Mouse (Mus musculus): ENCODE measurements at regions not wholly inside any gene's neighbourhood (a gene's known extent, or its start where the extent isn't known, plus 50 kb on each side); places are given as distances from the start of the nearest gene placed in this dataset.

DNA sequence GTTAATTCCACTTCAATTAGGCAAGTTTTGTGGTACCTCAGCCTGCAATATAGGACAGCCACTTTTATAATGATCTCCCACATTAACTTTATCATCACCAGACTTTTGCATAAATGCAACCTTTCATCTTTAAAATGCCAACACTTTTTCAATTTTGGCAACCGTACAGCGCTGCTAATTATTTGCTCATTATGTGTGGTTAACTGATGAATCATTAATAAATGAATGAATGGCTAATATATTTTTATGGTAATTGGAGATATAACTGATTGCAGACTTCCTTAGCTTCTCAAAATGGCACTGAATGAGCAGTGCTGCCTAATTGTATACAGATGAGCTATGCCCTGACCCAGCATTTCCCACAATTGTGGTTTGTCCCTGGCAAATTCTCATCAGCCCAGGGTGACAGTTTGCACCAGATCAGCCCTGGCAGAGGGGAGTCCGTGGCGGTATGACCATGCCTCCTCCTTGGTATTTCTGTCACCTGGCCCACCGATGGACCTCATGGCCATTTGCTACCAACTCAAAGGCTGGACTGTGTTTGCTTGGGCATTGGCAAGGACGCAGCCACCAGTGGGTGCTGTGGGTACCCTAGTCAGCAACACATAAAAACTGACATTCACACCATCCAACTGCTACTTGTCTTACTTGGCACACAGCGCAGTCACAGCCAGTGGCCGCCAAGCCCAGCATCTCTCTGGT lies 173.7 kb upstream of the Lmo4 start:
- no peak for DNase-seq

GRCm38 (mm10) chr3:144377626-144378523 lies 172.9 kb upstream of the Lmo4 start:
- no peak for DNase-seq

DNA sequence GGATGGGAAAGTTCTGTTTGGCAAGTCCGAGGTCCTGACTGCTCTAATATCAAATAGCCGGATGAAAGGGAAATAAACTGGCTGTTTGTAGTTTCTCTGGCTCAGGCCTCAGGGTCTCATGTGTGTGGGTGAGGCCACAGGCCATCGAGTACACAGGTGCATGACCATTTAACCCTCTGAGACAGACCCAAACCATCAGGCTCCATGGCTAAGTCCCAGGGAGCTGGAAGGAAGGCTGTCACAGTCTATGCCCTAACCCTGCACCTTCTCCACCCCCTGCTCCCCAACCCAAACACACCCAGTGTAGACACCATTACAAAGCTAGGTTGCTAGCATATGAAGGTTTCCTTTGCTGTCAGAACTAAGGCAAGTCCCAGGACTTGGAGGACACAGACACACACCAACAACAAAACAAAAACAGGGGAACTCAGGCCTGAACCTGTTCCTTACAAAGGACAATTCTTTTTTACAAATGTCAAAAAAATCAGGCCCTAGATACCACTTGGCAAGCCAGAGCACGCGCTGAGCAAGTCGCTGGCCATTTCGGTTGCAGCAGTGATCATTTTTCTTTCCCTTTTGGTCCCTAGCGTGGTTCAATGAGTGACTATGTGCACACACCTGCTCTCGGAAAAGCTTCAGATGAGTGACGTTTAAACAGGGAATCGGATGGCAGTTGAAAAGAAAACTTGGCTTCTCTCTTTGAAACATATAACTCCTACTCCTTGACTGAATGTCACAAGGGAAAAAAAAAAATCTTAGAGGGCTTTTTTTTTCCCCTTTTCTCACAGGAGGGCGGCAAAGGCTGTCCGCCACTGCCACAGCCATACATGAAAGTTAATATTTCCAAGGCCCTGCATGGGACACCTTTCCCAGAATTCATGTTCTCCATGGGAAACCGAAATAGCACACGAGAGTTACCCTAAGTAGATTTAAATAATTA lies 171.7 kb upstream of the Lmo4 start:
- DNase-seq: no peak

GRCm38 (mm10) chr3:144375725-144376412 lies 170.8 kb upstream of the Lmo4 start:
- no peak for DNase-seq

DNA sequence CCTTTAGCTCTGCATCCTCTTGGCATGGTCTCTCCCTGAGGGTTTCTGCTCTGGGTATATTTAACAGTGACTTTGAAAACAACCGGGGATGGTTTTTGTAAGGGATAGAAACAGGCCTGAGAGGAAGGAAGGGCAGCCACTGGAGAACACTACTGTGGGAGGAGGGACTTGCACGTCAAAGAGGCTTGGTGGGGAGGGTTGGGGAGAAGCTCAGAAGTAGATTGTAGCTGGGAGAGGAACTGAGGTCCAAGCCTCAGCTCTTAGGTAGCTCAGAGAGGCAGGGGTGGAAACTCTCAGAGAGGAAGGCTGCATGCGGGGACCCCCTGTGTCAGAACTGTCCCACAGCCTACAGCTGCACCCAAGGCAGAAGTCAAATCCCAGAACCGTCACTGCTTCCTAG lies 163.3 kb upstream of the Lmo4 start:
- DNase-seq: no peak

GRCm38 (mm10) chr3:144367766-144368116 lies 162.7 kb upstream of the Lmo4 start:
- no peak for DNase-seq

GRCm38 (mm10) chr3:144366976-144367765 lies 162.2 kb upstream of the Lmo4 start:
- DNase-seq: no peak

DNA sequence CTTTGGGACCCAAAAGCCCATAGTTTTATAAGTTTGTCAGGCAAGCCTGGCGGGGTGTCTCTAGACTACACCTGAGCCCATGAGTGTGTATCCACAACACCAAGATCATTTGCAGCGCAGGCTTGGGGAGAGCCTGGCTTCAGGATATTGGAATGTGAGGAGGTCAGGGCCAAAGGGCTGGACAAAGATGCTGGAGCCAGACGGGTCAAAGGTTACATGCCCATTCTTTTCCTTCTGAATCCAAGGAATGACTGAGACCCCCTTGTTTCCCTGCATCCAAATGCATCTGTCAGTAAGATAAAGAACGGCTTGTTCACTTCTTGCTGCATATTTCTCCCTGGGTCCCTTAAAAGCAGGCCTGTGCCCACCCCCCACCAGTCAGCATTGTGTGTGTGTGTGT lies 160.9 kb upstream of the Lmo4 start:
- no peak for DNase-seq

DNA sequence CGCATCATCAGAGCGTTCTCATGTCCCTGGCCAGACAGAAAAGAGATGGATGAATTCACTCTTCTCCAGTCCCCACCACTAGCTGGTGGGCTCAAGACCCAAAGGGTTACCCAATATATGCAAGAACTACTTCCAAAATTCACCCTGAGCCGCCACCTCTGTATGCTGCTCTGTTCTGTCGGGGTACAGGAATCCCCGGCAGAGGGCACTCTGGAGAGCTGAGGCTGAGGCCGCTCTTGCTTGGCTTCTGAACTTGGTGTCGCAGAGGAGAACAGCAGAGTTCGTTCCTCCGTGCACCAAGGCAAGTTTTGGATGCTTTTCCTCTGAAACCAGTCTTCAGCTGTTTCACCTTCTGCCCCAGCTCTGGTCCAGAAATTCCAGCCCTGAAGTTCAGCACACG lies 157.5 kb upstream of the Lmo4 start:
- DNase-seq: peak; percentile 58 to 69

DNA sequence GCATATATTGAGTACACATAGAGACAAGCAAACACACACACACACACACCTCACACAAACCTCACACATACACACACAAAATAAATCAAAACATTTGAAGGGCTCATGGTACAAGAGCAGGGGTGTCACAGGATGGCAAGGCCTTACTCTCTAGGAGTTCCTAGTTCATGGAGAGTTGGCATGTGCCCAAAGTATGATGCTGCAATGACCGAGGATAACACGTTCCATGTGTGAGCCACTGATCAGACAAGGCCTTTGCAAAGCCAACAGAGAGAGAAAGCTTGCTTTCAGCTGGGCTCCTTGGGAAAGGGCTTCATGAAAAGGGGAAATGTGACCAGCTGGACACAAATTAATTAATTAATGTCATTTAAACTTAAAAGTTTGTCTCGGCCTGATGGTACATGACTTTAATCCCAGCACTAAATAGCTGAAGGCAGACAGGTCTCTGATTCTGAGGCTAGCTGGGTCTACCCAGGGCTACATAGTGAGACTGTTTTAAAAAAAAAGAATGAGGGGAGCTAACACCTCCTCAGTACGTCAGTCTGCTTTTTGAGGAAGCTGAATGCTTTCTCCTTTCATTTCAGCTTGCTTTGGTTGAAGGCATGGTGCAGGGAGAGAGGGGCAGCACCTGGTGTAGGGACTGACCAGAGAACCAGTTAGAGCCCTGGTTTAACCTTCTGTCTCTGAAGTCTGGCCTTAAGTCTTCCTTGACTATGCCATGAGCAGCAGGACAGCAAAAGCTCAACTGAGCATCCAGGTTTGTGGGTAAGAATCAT lies 156.4 kb upstream of the Lmo4 start:
- no peak for DNase-seq

DNA sequence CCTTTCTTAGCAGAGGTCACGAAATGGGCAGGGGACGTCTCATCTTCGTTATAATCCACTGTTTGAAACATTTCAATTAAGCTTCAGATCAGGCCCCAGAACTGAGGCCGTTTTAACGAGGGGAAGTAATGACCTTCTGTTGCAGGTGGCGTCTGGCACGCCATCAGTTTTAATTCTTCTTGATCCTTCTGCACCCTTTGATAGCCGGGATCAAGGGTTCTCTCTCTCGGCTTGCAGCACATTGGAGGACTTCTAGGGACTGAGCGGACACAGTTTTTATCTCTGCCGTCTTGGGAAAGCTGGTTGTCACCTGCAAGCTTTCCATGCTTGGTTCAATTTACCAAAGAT lies 151.9 kb upstream of the Lmo4 start:
- no peak for DNase-seq

DNA sequence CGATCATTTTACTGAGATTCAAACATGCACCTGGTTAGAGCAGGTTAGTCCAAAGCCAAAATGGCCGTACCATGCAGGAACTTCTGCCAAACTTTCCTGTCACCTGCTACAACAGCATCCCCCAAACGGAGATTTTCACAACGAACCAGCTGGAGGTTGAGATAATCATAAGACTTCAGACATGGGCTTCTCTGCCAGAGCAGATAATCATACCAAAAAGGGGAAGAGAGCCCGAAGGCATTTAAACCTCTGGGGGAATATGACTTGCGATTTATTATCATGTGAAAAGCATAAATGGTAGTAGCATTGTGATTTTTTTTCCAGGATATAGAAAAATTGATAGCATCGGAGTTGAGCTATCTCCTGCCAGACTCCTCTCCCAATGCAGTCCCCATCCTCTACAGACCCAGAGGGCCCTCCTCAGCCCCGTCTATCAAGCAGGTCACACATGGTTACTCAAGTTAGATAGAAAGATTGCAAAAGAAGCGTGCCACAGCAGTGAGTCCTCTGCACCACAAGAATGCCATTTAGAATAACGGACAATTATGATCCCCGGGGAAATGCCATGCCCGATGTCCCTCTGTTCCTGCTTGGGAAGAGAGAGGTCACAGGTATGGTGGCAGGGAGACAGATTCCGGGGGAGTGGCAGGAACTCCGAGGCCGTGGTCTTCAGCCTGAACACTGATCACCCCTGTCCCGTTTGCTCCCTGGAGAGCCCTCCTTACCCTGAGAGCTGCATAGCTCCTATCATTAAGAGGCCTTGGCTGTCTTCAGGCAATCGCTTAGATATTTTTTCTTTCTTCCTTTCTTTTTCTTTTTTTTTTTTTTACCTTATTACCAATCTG lies 151.3 kb upstream of the Lmo4 start:
- no peak for DNase-seq

GRCm38 (mm10) chr3:144352559-144352958 lies 147.5 kb upstream of the Lmo4 start:
- DNase-seq: no peak

- DNase-seq: no peak
Measured at GRCm38 (mm10) chr3:144348431-144348830, 143.4 kb upstream of the Lmo4 start.

- DNase-seq: no peak
Measured at GRCm38 (mm10) chr3:144335237-144335636, 130.2 kb upstream of the Lmo4 start.

- DNase-seq: no peak
Measured at GRCm38 (mm10) chr3:144334201-144334600, 129.2 kb upstream of the Lmo4 start.

GRCm38 (mm10) chr3:144332353-144332752 lies 127.3 kb upstream of the Lmo4 start:
- DNase-seq: no peak

DNA sequence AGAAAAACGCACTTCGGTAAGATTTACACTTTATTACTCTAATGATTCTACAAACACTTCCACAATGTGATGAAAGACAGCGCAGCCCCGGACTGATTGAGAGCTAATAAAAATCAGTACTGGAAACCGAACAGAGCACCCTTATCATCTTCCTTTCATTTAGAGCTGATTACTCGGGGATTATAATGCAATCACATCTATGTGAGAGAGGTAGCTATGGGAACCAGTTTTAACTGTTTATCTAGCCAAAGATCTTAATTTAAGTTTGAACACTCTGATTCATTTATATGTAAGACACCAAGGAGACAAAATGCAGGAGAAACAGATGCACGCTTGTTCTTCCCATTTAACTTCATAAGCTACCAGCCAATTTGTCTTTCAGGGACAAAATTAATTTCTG lies 124.1 kb upstream of the Lmo4 start:
- DNase-seq: no peak

GRCm38 (mm10) chr3:144327235-144327760 lies 122.3 kb upstream of the Lmo4 start:
- DNase-seq: no peak

- DNase-seq: no peak
Measured at GRCm38 (mm10) chr3:144324974-144325373, 120.0 kb upstream of the Lmo4 start.

Measured in kidney, postnatal 25 days (tissue).